20 mouse cellular contexts compared by ENCODE assay signal in genomic region chr11:115929031-115929430, GRCm38 (mm10). TPM values are rescaled to one million over a fixed set of nuclear protein-coding genes. Genes with fewer than 3 reads are reported as not detected.
"Had no signal": no experiment of that assay in that cellular context is flagged by ENCODE, and none has a peak within 500 bp of the region (broad histone marks: within the 10 kb centered on the region; RNA-seq: fewer than 3 reads in every experiment).

No protein-coding gene starts in this region.

- H3K36me3 ChIP-seq: intestine, embryonic 15.5 days; stomach, embryonic 15.5 days had no signal

- H3K9ac ChIP-seq: intestine, embryonic 15.5 days; limb, embryonic 13.5 days; liver, embryonic 14.5 days; midbrain, embryonic 12.5 days; stomach, embryonic 15.5 days had no signal

- DNase-seq: kidney, adult 18-20 months; kidney, postnatal 10 days; kidney, postnatal 4 days; left cerebral cortex, postnatal 4 days; lung, adult 18-20 months; right cerebral cortex, postnatal 4 days; thymus, adult 2 months; thymus, postnatal 25 days had no signal

- H3K4me3 ChIP-seq: intestine, embryonic 15.5 days; limb, embryonic 13.5 days; midbrain, embryonic 12.5 days; stomach, embryonic 15.5 days had no signal

- H3K27me3 ChIP-seq: intestine, embryonic 15.5 days; limb, embryonic 13.5 days; midbrain, embryonic 12.5 days; stomach, embryonic 15.5 days had no signal

- H3K27ac ChIP-seq: intestine, embryonic 15.5 days; limb, embryonic 13.5 days; liver, embryonic 14.5 days; midbrain, embryonic 12.5 days; stomach, embryonic 15.5 days had no signal

- H3K9me3 ChIP-seq: intestine, embryonic 15.5 days; limb, embryonic 13.5 days; midbrain, embryonic 12.5 days; stomach, embryonic 15.5 days had no signal

- ATAC-seq: intestine, embryonic 15.5 days had no signal

RNA-seq across cellular contexts. Expression of gene Smim6, which starts 17.2 kb away (rescaled TPM):
- total RNA-seq: layer of hippocampus, postnatal 25 days; left cerebral cortex, adult 8-10 months; left cerebral cortex, postnatal 4 days; midbrain, postnatal 0 days; neutrophil, adult 5-6 weeks had no signal
- polyA plus RNA-seq: neural tube, embryonic 11.5 days had no signal

RNA-seq across cellular contexts. Expression of gene Smim5, which starts 29.3 kb away (rescaled TPM):
- total RNA-seq: left cerebral cortex, postnatal 4 days; liver, adult 2 months; midbrain, postnatal 0 days had no signal
- polyA plus RNA-seq: testis, adult 2 months had no signal
